Comparison of ENCODE assay signal across 28 mouse cellular contexts in genomic region chr9:107500708-107501286, GRCm38 (mm10). TPM values are rescaled to one million over a fixed set of nuclear protein-coding genes. Genes with fewer than 3 reads are reported as not detected.
DNase-seq lines count a peak whose midpoint lies in the region; ATAC-seq and TF ChIP-seq lines count a peak whose summit lies in the region.
"Had no signal": no experiment of that assay in that cellular context is flagged by ENCODE, and none has a peak within 500 bp of the region (broad histone marks: within the 10 kb centered on the region; RNA-seq: fewer than 3 reads in every experiment).

No protein-coding gene starts in this region.

- H3K9ac ChIP-seq in forebrain, postnatal 0 days, result no peak overlapping the region
- H3K9ac ChIP-seq in hindbrain, embryonic 13.5 days, result peak overlapping the region; percentile 31; the same call in 1 of the 2 replicates
- H3K9ac ChIP-seq in hindbrain, postnatal 0 days (replicated peaks; ENCODE audit: low read length), result no peak overlapping the region
- no peak overlapping the region for H3K9ac ChIP-seq in heart, postnatal 0 days (replicated peaks; ENCODE audit: low read depth, low read length)
- H3K9ac ChIP-seq: embryonic facial prominence, embryonic 15.5 days; forebrain, embryonic 13.5 days; liver, embryonic 12.5 days; liver, postnatal 0 days; midbrain, embryonic 15.5 days had no signal

- no peak overlapping the region for H3K4me2 ChIP-seq in forebrain, postnatal 0 days (ENCODE audit: low read depth)
- no peak overlapping the region for H3K4me2 ChIP-seq in hindbrain, embryonic 13.5 days
- no peak overlapping the region for H3K4me2 ChIP-seq in hindbrain, postnatal 0 days (ENCODE audit: low read depth, low read length)
- H3K4me2 ChIP-seq in heart, postnatal 0 days (ENCODE audit: low read depth, low read length), result no peak overlapping the region
- H3K4me2 ChIP-seq: embryonic facial prominence, embryonic 15.5 days; forebrain, embryonic 13.5 days; liver, embryonic 12.5 days; midbrain, embryonic 15.5 days had no signal

- TF ChIP-seq CTCF in forebrain, postnatal 0 days (IDR thresholded peaks at IDR 0.05; ENCODE audit: low read depth), result no peak
- TF ChIP-seq CTCF in hindbrain, postnatal 0 days (IDR thresholded peaks at IDR 0.05; ENCODE audit: low read depth), result no peak
- no peak for TF ChIP-seq CTCF in heart, postnatal 0 days (IDR thresholded peaks at IDR 0.05; ENCODE audit: low read depth)

- whole genome bisulfite sequencing in forebrain, embryonic 10.5 days, result 96% methylated on average over 3 of the region's 3 CpGs
- WGBS in forebrain, postnatal 0 days, result 88% methylated on average over 3 of the region's 3 CpGs
- WGBS in hindbrain, embryonic 13.5 days, result 83% methylated on average over 3 of the region's 3 CpGs
- WGBS in hindbrain, postnatal 0 days, result 82% methylated on average over 3 of the region's 3 CpGs
- WGBS in heart, postnatal 0 days, result 47% methylated on average over 3 of the region's 3 CpGs

- intact Hi-C loops in heart, postnatal 14 days (cut with DNase I), result no loop called here

- ATAC-seq in forebrain, postnatal 0 days, result no peak
- ATAC-seq in hindbrain, embryonic 13.5 days (ENCODE audit: low FRiP score), result no peak
- ATAC-seq in hindbrain, postnatal 0 days, result no peak
- ATAC-seq in heart, postnatal 0 days (ENCODE audit: insufficient read depth, low read depth), result 0 out of 2 replicates have a peak, but pooled peaks have one; percentile 52
- ATAC-seq: forebrain, embryonic 13.5 days; intestine, embryonic 16.5 days; liver, embryonic 12.5 days; liver, postnatal 0 days; midbrain, embryonic 15.5 days; Patski had no signal

- peaks cover 5% of the 10 kb centered on the region for H3K36me3 ChIP-seq in forebrain, embryonic 10.5 days (replicated peaks)
- no peaks in the 10 kb centered on the region for H3K36me3 ChIP-seq in forebrain, postnatal 0 days (ENCODE audit: insufficient read depth)
- H3K36me3 ChIP-seq in hindbrain, embryonic 13.5 days, result peaks cover 12% of the 10 kb centered on the region
- peaks cover 7% of the 10 kb centered on the region; the same call in 1 of the 2 replicates for H3K36me3 ChIP-seq in hindbrain, postnatal 0 days (ENCODE audit: insufficient read depth, low read length)
- H3K36me3 ChIP-seq in heart, postnatal 0 days (replicated peaks; ENCODE audit: control insufficient read depth, insufficient read depth, low read length), result no peaks in the 10 kb centered on the region
- H3K36me3 ChIP-seq: embryonic facial prominence, embryonic 10.5 days; embryonic facial prominence, embryonic 15.5 days; liver, embryonic 12.5 days; midbrain, embryonic 15.5 days had no signal

- H3K9me3 ChIP-seq in forebrain, embryonic 10.5 days, result no peaks in the 10 kb centered on the region
- no peaks in the 10 kb centered on the region for H3K9me3 ChIP-seq in forebrain, postnatal 0 days (ENCODE audit: low read length)
- no peaks in the 10 kb centered on the region for H3K9me3 ChIP-seq in hindbrain, embryonic 13.5 days
- no peaks in the 10 kb centered on the region for H3K9me3 ChIP-seq in hindbrain, postnatal 0 days (ENCODE audit: low read length)
- H3K9me3 ChIP-seq in heart, postnatal 0 days (replicated peaks; ENCODE audit: control insufficient read depth, low read length), result no peaks in the 10 kb centered on the region
- H3K9me3 ChIP-seq: embryonic facial prominence, embryonic 10.5 days; embryonic facial prominence, embryonic 15.5 days; forebrain, embryonic 13.5 days; liver, embryonic 12.5 days; megakaryocyte, embryonic 14.5 days; midbrain, embryonic 15.5 days had no signal

- TF ChIP-seq EP300 in heart, postnatal 0 days (IDR thresholded peaks at IDR 0.05; ENCODE audit: low read depth), result no peak

- DNase-seq in forebrain, embryonic 10.5 days (ENCODE audit: extremely low spot score, low spot score), result no peak
- no peak for DNase-seq in forebrain, postnatal 0 days
- peak; percentile 8 for DNase-seq in heart, adult 8-10 months (ENCODE audit: low spot score)
- no peak for DNase-seq in heart, postnatal 14 days
- DNase-seq in hindbrain, postnatal 0 days (ENCODE audit: low spot score), result no peak
- no peak for DNase-seq in heart, postnatal 0 days (ENCODE audit: low spot score)
- no peak for DNase-seq in thymus, adult 18-20 months
- DNase-seq: adrenal gland, postnatal 10 days; cerebellum, adult 8-10 months; cerebellum, postnatal 25 days; kidney, adult 8-10 months; layer of hippocampus, postnatal 36 days; left cerebral cortex, postnatal 4 days; liver, postnatal 0 days; lung, postnatal 4 days; right cerebral cortex, postnatal 14 days; thymus, postnatal 25 days had no signal

- no peaks in the 10 kb centered on the region for H3K27me3 ChIP-seq in forebrain, embryonic 10.5 days (ENCODE audit: poor library complexity, severe bottlenecking)
- H3K27me3 ChIP-seq in forebrain, postnatal 0 days (ENCODE audit: insufficient read depth, low read length), result no peaks in the 10 kb centered on the region
- no peaks in the 10 kb centered on the region for H3K27me3 ChIP-seq in hindbrain, embryonic 13.5 days
- no peaks in the 10 kb centered on the region for H3K27me3 ChIP-seq in hindbrain, postnatal 0 days (ENCODE audit: insufficient read depth, low read length)
- H3K27me3 ChIP-seq in heart, postnatal 0 days (ENCODE audit: control insufficient read depth, insufficient read depth, low read length), result no peaks in the 10 kb centered on the region
- H3K27me3 ChIP-seq: embryonic facial prominence, embryonic 15.5 days; forebrain, embryonic 13.5 days; midbrain, embryonic 15.5 days had no signal

- peaks cover 19% of the 10 kb centered on the region for H3K4me1 ChIP-seq in forebrain, embryonic 10.5 days
- H3K4me1 ChIP-seq in forebrain, postnatal 0 days (ENCODE audit: insufficient read depth), result peaks cover 5% of the 10 kb centered on the region; the same call in 1 of the 2 replicates
- peaks cover 36% of the 10 kb centered on the region for H3K4me1 ChIP-seq in hindbrain, embryonic 13.5 days (replicated peaks)
- H3K4me1 ChIP-seq in hindbrain, postnatal 0 days (ENCODE audit: insufficient read depth, low read length), result peaks cover 6% of the 10 kb centered on the region; the same call in 1 of the 2 replicates
- H3K4me1 ChIP-seq in heart, postnatal 0 days (ENCODE audit: control insufficient read depth, insufficient read depth), result peaks cover 4% of the 10 kb centered on the region; the same call in 1 of the 2 replicates
- H3K4me1 ChIP-seq: embryonic facial prominence, embryonic 15.5 days; megakaryocyte, embryonic 14.5 days had no signal

- H3K4me3 ChIP-seq in forebrain, embryonic 10.5 days, result no peak overlapping the region
- H3K4me3 ChIP-seq in forebrain, postnatal 0 days (ENCODE audit: low read depth, low read length), result no peak overlapping the region
- no peak overlapping the region for H3K4me3 ChIP-seq in hindbrain, embryonic 13.5 days
- H3K4me3 ChIP-seq in hindbrain, postnatal 0 days (ENCODE audit: low read length), result no peak overlapping the region
- H3K4me3 ChIP-seq in heart, postnatal 0 days (ENCODE audit: low read depth, low read length), result no peak overlapping the region
- H3K4me3 ChIP-seq: embryonic facial prominence, embryonic 10.5 days; embryonic facial prominence, embryonic 15.5 days; forebrain, embryonic 13.5 days; liver, embryonic 12.5 days; megakaryocyte, embryonic 14.5 days; midbrain, embryonic 15.5 days had no signal

- H3K27ac ChIP-seq in forebrain, embryonic 10.5 days, result 0 out of 2 replicates have a peak overlapping the region, but pooled peaks have one; percentile 9
- no peak overlapping the region for H3K27ac ChIP-seq in forebrain, postnatal 0 days (ENCODE audit: low read depth, low read length)
- H3K27ac ChIP-seq in hindbrain, embryonic 13.5 days, result peak overlapping the region; percentile 50; the same call in 1 of the 2 replicates
- H3K27ac ChIP-seq in hindbrain, postnatal 0 days, result no peak overlapping the region
- H3K27ac ChIP-seq in heart, postnatal 0 days (ENCODE audit: low read depth), result no peak overlapping the region
- H3K27ac ChIP-seq: embryonic facial prominence, embryonic 10.5 days; embryonic facial prominence, embryonic 15.5 days; forebrain, embryonic 13.5 days; kidney, postnatal 0 days; liver, embryonic 12.5 days; midbrain, embryonic 15.5 days had no signal

RNA-seq across cellular contexts. Expression of gene Tmem115, which starts 32.9 kb away (rescaled TPM):
- 33.0 and 35.8 TPM in 2 replicates for polyA plus RNA-seq in forebrain, embryonic 10.5 days (2016; fragmentation: Nextera tagmentation; extraction: Ambion mirVana)
- total RNA-seq in forebrain, postnatal 0 days (2014; rRNA removed), result 44.3 and 51.4 TPM in 2 replicates
- polyA plus RNA-seq in forebrain, postnatal 0 days (2015; fragmentation: Nextera tagmentation; extraction: Ambion mirVana), result 49.7 and 50.4 TPM in 2 replicates
- total RNA-seq in heart, adult 8-10 months (2022), result 10 to 100 TPM; 21.2 to 25.6 (median 22.2) TPM
- total RNA-seq in heart, postnatal 14 days (2021), result 10 to 100 TPM; 23.1 to 23.7 TPM
- polyA plus RNA-seq in hindbrain, embryonic 13.5 days (2015; fragmentation: Nextera tagmentation; extraction: Ambion mirVana), result 44.7 and 46.0 TPM in 2 replicates
- 72.6 and 78.4 TPM in 2 replicates for total RNA-seq in hindbrain, postnatal 0 days (2014; rRNA removed)
- 51.6 and 52.3 TPM in 2 replicates for polyA plus RNA-seq in hindbrain, postnatal 0 days (2015; fragmentation: Nextera tagmentation; extraction: Ambion mirVana)
- 33.4 and 37.3 TPM in 2 replicates for total RNA-seq in heart, postnatal 0 days (2014; rRNA removed; ENCODE audit: low replicate concordance)
- 26.7 and 28.5 TPM in 2 replicates for polyA plus RNA-seq in heart, postnatal 0 days (2015; fragmentation: Nextera tagmentation; extraction: Ambion mirVana)

RNA-seq across cellular contexts. Expression of gene Cyb561d2, which starts 41.2 kb away (rescaled TPM):
- 20.4 and 21.0 TPM in 2 replicates for polyA plus RNA-seq in forebrain, embryonic 10.5 days (2016; fragmentation: Nextera tagmentation; extraction: Ambion mirVana)
- total RNA-seq in forebrain, postnatal 0 days (2014; rRNA removed), result 36.0 and 42.7 TPM in 2 replicates
- polyA plus RNA-seq in forebrain, postnatal 0 days (2015; fragmentation: Nextera tagmentation; extraction: Ambion mirVana), result 47.0 and 48.3 TPM in 2 replicates
- total RNA-seq in heart, adult 8-10 months (2022), result 1 to 10 TPM; 5.1 to 6.3 (median 5.4) TPM
- 1 to 10 TPM; 3.4 to 4.9 TPM for total RNA-seq in heart, postnatal 14 days (2021)
- polyA plus RNA-seq in hindbrain, embryonic 13.5 days (2015; fragmentation: Nextera tagmentation; extraction: Ambion mirVana), result 38.9 and 39.1 TPM in 2 replicates
- total RNA-seq in hindbrain, postnatal 0 days (2014; rRNA removed), result 56.5 and 69.3 TPM in 2 replicates
- polyA plus RNA-seq in hindbrain, postnatal 0 days (2015; fragmentation: Nextera tagmentation; extraction: Ambion mirVana), result 52.9 and 53.5 TPM in 2 replicates
- 13.4 and 22.1 TPM in 2 replicates for total RNA-seq in heart, postnatal 0 days (2014; rRNA removed; ENCODE audit: low replicate concordance)
- 14.3 and 16.9 TPM in 2 replicates for polyA plus RNA-seq in heart, postnatal 0 days (2015; fragmentation: Nextera tagmentation; extraction: Ambion mirVana)

RNA-seq across cellular contexts. Expression of gene Nprl2, which starts 41.2 kb away (rescaled TPM):
- polyA plus RNA-seq in forebrain, embryonic 10.5 days (2016; fragmentation: Nextera tagmentation; extraction: Ambion mirVana), result 36.7 and 37.3 TPM in 2 replicates
- 59.9 and 73.3 TPM in 2 replicates for total RNA-seq in forebrain, postnatal 0 days (2014; rRNA removed)
- 65.9 and 70.4 TPM in 2 replicates for polyA plus RNA-seq in forebrain, postnatal 0 days (2015; fragmentation: Nextera tagmentation; extraction: Ambion mirVana)
- total RNA-seq in heart, adult 8-10 months (2022), result 10 to 100 TPM; 18.4 to 22.6 (median 21.2) TPM
- total RNA-seq in heart, postnatal 14 days (2021), result 10 to 100 TPM; 13.6 to 17.1 TPM
- polyA plus RNA-seq in hindbrain, embryonic 13.5 days (2015; fragmentation: Nextera tagmentation; extraction: Ambion mirVana), result 68.6 and 71.1 TPM in 2 replicates
- 58.6 and 70.5 TPM in 2 replicates for total RNA-seq in hindbrain, postnatal 0 days (2014; rRNA removed)
- polyA plus RNA-seq in hindbrain, postnatal 0 days (2015; fragmentation: Nextera tagmentation; extraction: Ambion mirVana), result 53.0 and 54.6 TPM in 2 replicates
- total RNA-seq in heart, postnatal 0 days (2014; rRNA removed; ENCODE audit: low replicate concordance), result 42.3 and 56.4 TPM in 2 replicates
- polyA plus RNA-seq in heart, postnatal 0 days (2015; fragmentation: Nextera tagmentation; extraction: Ambion mirVana), result 22.5 and 23.2 TPM in 2 replicates

RNA-seq across cellular contexts. Expression of gene Zmynd10, which starts 46.3 kb away (rescaled TPM):
- 0.74 and 1.4 TPM in 2 replicates for polyA plus RNA-seq in forebrain, embryonic 10.5 days (2016; fragmentation: Nextera tagmentation; extraction: Ambion mirVana)
- total RNA-seq in forebrain, postnatal 0 days (2014; rRNA removed), result 6.4 and 11.6 TPM in 2 replicates
- 5.9 and 7.0 TPM in 2 replicates for polyA plus RNA-seq in forebrain, postnatal 0 days (2015; fragmentation: Nextera tagmentation; extraction: Ambion mirVana)
- under 1 TPM in 2 of 4 experiments, not detected in 2; 0.35 to 0.40 TPM for total RNA-seq in heart, adult 8-10 months (2022)
- total RNA-seq in heart, postnatal 14 days (2021), result not detected
- polyA plus RNA-seq in hindbrain, embryonic 13.5 days (2015; fragmentation: Nextera tagmentation; extraction: Ambion mirVana), result 2.6 and 4.0 TPM in 2 replicates
- 1.8 and 10.9 TPM in 2 replicates for total RNA-seq in hindbrain, postnatal 0 days (2014; rRNA removed)
- polyA plus RNA-seq in hindbrain, postnatal 0 days (2015; fragmentation: Nextera tagmentation; extraction: Ambion mirVana), result 3.5 and 3.7 TPM in 2 replicates
- not detected in 2 replicates for total RNA-seq in heart, postnatal 0 days (2014; rRNA removed; ENCODE audit: low replicate concordance)
- polyA plus RNA-seq in heart, postnatal 0 days (2015; fragmentation: Nextera tagmentation; extraction: Ambion mirVana), result 0.25 and 0.49 TPM in 2 replicates
- total RNA-seq: adrenal gland, postnatal 10 days had no signal
- polyA plus RNA-seq: heart, embryonic 14.5 days; liver, embryonic 12.5 days had no signal

RNA-seq across cellular contexts. Expression of gene Rassf1, which starts 50.6 kb away (rescaled TPM):
- 57.4 and 59.6 TPM in 2 replicates for polyA plus RNA-seq in forebrain, embryonic 10.5 days (2016; fragmentation: Nextera tagmentation; extraction: Ambion mirVana)
- 21.7 and 25.2 TPM in 2 replicates for total RNA-seq in forebrain, postnatal 0 days (2014; rRNA removed)
- polyA plus RNA-seq in forebrain, postnatal 0 days (2015; fragmentation: Nextera tagmentation; extraction: Ambion mirVana), result 26.6 and 33.3 TPM in 2 replicates
- total RNA-seq in heart, adult 8-10 months (2022), result 10 to 100 TPM; 12.9 to 14.9 (median 14.4) TPM
- 10 to 100 TPM; 23.6 to 24.5 TPM for total RNA-seq in heart, postnatal 14 days (2021)
- 36.7 and 36.9 TPM in 2 replicates for polyA plus RNA-seq in hindbrain, embryonic 13.5 days (2015; fragmentation: Nextera tagmentation; extraction: Ambion mirVana)
- 17.6 and 20.2 TPM in 2 replicates for total RNA-seq in hindbrain, postnatal 0 days (2014; rRNA removed)
- polyA plus RNA-seq in hindbrain, postnatal 0 days (2015; fragmentation: Nextera tagmentation; extraction: Ambion mirVana), result 30.3 and 31.0 TPM in 2 replicates
- total RNA-seq in heart, postnatal 0 days (2014; rRNA removed; ENCODE audit: low replicate concordance), result 28.7 and 39.0 TPM in 2 replicates
- 34.4 and 35.1 TPM in 2 replicates for polyA plus RNA-seq in heart, postnatal 0 days (2015; fragmentation: Nextera tagmentation; extraction: Ambion mirVana)

Comparison
In these comparisons a context has a peak if more than half of its experiments do, and no peak if none do; other contexts are left out.
1. H3K27ac ChIP-seq: peak in forebrain, embryonic 10.5 days (single experiment) and hindbrain, embryonic 13.5 days (single experiment); none in forebrain, postnatal 0 days (single experiment), hindbrain, postnatal 0 days (single experiment) and heart, postnatal 0 days (single experiment).